Mouse (Mus musculus): ENCODE results near the gene Kif3a.

DNA sequence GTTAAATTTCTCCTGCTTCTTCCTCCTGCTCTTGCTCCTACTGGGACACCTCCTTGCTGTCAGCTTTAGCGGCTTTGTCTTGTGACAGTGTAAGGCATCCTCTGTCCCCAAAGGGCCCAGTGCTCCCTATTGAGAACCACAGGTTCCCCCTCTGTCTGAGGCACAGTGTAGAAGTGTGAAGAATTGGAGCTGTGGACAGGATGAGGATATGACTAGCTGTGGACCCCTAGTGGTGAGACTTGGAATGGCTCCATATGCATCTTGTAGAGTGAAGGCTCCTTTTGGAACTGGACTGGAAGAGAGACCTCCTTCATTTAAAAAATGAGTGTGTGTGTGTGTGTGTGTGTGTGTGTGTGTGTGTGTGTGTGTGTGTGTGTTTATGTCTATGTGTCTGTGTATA lies 60.7 kb downstream of the Kif3a start:
- TF ChIP-seq CTCF (IDR thresholded peaks at IDR 0.05; ENCODE audit: extremely low read depth, insufficient read length, insufficient replicate concordance, low read depth, low read length) (peak; percentile 47; the same call in 1 of the 2 replicates), POLR2A (IDR thresholded peaks at IDR 0.05; ENCODE audit: low read depth, low read length) (no peak)
